In the genomic region with DNA sequence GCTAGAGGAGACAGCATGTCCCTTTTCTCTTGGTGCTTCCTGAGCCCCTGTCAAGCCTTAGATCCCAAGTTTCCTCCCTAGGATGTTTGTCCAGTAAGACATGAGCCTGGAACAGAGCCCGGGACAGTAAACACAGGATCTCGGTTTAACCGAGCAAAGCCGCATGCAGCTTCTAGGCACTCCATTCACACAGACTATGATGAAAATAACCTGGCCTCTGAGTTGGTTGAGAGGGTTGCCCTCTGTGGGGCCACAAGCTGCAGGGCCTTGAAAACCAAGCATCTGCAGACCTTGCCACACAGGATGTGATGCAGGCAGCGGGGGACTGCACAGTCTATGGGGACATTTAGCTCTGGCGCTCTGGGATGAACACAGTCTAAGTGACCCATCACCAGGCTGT, we compare ENCODE assay signal across 10 mouse cellular contexts. TPM values are rescaled to one million over a fixed set of nuclear protein-coding genes. Genes with fewer than 3 reads are reported as not detected.
DNase-seq lines count a peak whose midpoint lies in the region; ATAC-seq and TF ChIP-seq lines count a peak whose summit lies in the region.
"Had no signal": no experiment of that assay in that cellular context is flagged by ENCODE, and none has a peak within 500 bp of the region (broad histone marks: within the 10 kb centered on the region; RNA-seq: fewer than 3 reads in every experiment).

No protein-coding gene starts in this region.

- no peak overlapping the region for H3K4me3 ChIP-seq in liver, adult 2 months (ENCODE audit: insufficient read depth, low read depth, low read length)
- H3K4me3 ChIP-seq in liver, embryonic 12.5 days: no peak overlapping the region
- no peak overlapping the region for H3K4me3 ChIP-seq in hindbrain, embryonic 10.5 days
- H3K4me3 ChIP-seq: limb, embryonic 12.5 days had no signal

- H3K79me2 ChIP-seq in liver, adult 2 months (ENCODE audit: control insufficient read depth, insufficient read depth, low read length): no peaks in the 10 kb centered on the region

- no peaks in the 10 kb centered on the region for H3K4me1 ChIP-seq in liver, adult 2 months (ENCODE audit: control insufficient read depth, insufficient read depth, low read length)
- H3K4me1 ChIP-seq in liver, embryonic 12.5 days: no peaks in the 10 kb centered on the region
- peaks cover 14% of the 10 kb centered on the region for H3K4me1 ChIP-seq in hindbrain, embryonic 10.5 days (replicated peaks)
- H3K4me1 ChIP-seq: limb, embryonic 12.5 days had no signal

- H3K9ac ChIP-seq in liver, adult 2 months (ENCODE audit: low read depth, low read length): no peak overlapping the region
- H3K9ac ChIP-seq in liver, embryonic 12.5 days: no peak overlapping the region
- H3K9ac ChIP-seq: limb, embryonic 12.5 days had no signal

- 68% methylated on average over 6 of the region's 6 CpGs for WGBS in liver, adult 2 months
- 64% methylated on average over 6 of the region's 6 CpGs for WGBS in liver, embryonic 12.5 days (ENCODE audit: insufficient replicate concordance)
- WGBS in hindbrain, embryonic 10.5 days: 92% methylated on average over 6 of the region's 6 CpGs

- no peaks in the 10 kb centered on the region for H3K9me3 ChIP-seq in liver, embryonic 12.5 days (replicated peaks)
- H3K9me3 ChIP-seq in hindbrain, embryonic 10.5 days: peaks cover 3% of the 10 kb centered on the region; the same call in 1 of the 2 replicates

- peak overlapping the region; percentile 78 for H3K27ac ChIP-seq in liver, adult 2 months (replicated peaks; ENCODE audit: insufficient read depth, low read depth, low read length)
- no peak overlapping the region for H3K27ac ChIP-seq in liver, embryonic 12.5 days
- no peak overlapping the region for H3K27ac ChIP-seq in hindbrain, embryonic 10.5 days
- H3K27ac ChIP-seq: limb, embryonic 12.5 days had no signal

- no peaks in the 10 kb centered on the region for H3K36me3 ChIP-seq in liver, adult 2 months (ENCODE audit: control insufficient read depth, insufficient read depth, low read length)
- no peaks in the 10 kb centered on the region for H3K36me3 ChIP-seq in liver, embryonic 12.5 days
- H3K36me3 ChIP-seq in hindbrain, embryonic 10.5 days: no peaks in the 10 kb centered on the region
- H3K36me3 ChIP-seq: limb, embryonic 12.5 days had no signal

- H3K4me2 ChIP-seq in liver, embryonic 12.5 days: no peak overlapping the region
- H3K4me2 ChIP-seq: limb, embryonic 12.5 days had no signal

- DNase-seq in liver, adult 2 months (ENCODE audit: extremely low read depth, low read depth, low spot score): peak; percentile 17
- DNase-seq in heart, postnatal 4 days: peak; percentile 15
- DNase-seq in thymus, postnatal 25 days: peak; percentile 75
- no peak for DNase-seq in layer of hippocampus, postnatal 14 days (ENCODE audit: low spot score in 2 of 2)
- DNase-seq in cerebellum, adult 8-10 months: no peak
- no peak for DNase-seq in hindbrain, embryonic 10.5 days (ENCODE audit: low spot score)
- DNase-seq: embryo, embryonic 11 days had no signal

- TF ChIP-seq POLR2A in liver, adult 2 months (IDR thresholded peaks at IDR 0.05; ENCODE audit: extremely low read depth, insufficient read depth, low read length): no peak

- no peak for TF ChIP-seq CTCF in liver, adult 2 months (IDR thresholded peaks at IDR 0.05; ENCODE audit: low read depth, low read length)

- ATAC-seq in liver, embryonic 12.5 days: no peak
- peak; percentile 66 for ATAC-seq in megakaryocyte, adult 5-6 weeks (ENCODE audit: poor library complexity, severe bottlenecking)

- H3K27me3 ChIP-seq in liver, adult 2 months (ENCODE audit: control insufficient read depth, insufficient read depth, low read length): no peaks in the 10 kb centered on the region
- H3K27me3 ChIP-seq in liver, embryonic 12.5 days (replicated peaks): no peaks in the 10 kb centered on the region
- no peaks in the 10 kb centered on the region for H3K27me3 ChIP-seq in hindbrain, embryonic 10.5 days (ENCODE audit: insufficient read depth, poor library complexity, severe bottlenecking)
- H3K27me3 ChIP-seq: limb, embryonic 12.5 days had no signal

RNA-seq across cellular contexts. Expression of a gene that starts 34.0 kb away (rescaled TPM):
- 0.09 and 0.74 TPM in 2 replicates for total RNA-seq in liver, adult 2 months (2014; rRNA removed)
- polyA plus RNA-seq in liver, adult 2 months (2012; rRNA removed): 0.15 and 0.22 TPM in 2 replicates
- polyA plus RNA-seq in liver, embryonic 12.5 days (2016; fragmentation: Nextera tagmentation; extraction: Ambion mirVana): 20.7 and 21.7 TPM in 2 replicates
- 10 to 100 TPM; 29.9 to 33.7 TPM for total RNA-seq in heart, postnatal 4 days (2021)
- total RNA-seq in megakaryocyte, adult 5-6 weeks (2015): 9.5 and 10.3 TPM in 2 replicates
- total RNA-seq in megakaryocyte, adult 5-6 weeks (2017): 8.1 and 10.6 TPM in 2 replicates
- total RNA-seq in layer of hippocampus, postnatal 14 days (2021): 1 to 10 TPM; 2.7 to 3.5 TPM
- polyA plus RNA-seq in hindbrain, embryonic 10.5 days (2016; fragmentation: Nextera tagmentation; extraction: Ambion mirVana): 46.8 and 48.8 TPM in 2 replicates

Comparison
In these comparisons a context has a peak if more than half of its experiments do, and no peak if none do; other contexts are left out.
1. DNase-seq: peak in liver, adult 2 months (single experiment), heart, postnatal 4 days (single experiment) and thymus, postnatal 25 days (single experiment); none in layer of hippocampus, postnatal 14 days (0 of 2), cerebellum, adult 8-10 months (single experiment) and hindbrain, embryonic 10.5 days (single experiment).